Mouse (Mus musculus): Measurements from ENCODE around the gene Tmc8. TPM values are rescaled to one million over a fixed set of nuclear protein-coding genes. Genes with fewer than 3 reads are reported as not detected.

Tmc8 gene
- total RNA-seq (2021), result 1 to 10 TPM; 3.2 to 4.3 TPM
- long read RNA-seq, experiment 1, partial matches to known transcripts, result 0 of 2 reads
- long read RNA-seq, experiment 1, other reads (novel, unspliced or antisense), result 1 of 2 reads
- long read RNA-seq, experiment 2, partial matches to known transcripts, result 0 of 1 reads
- long read RNA-seq, experiment 2, other reads (novel, unspliced or antisense), result 1 of 1 reads

GRCm38 (mm10) chr11:117781993-117782704, at the start of gene Tmc8, which contains the start of gene Tmc6:
Gene Tmc8, plus strand, starts transcription at chr11:117782076.
Gene Tmc6, minus strand, starts transcription at chr11:117782198.
- DNase-seq (ENCODE audit: low spot score in 2 of 2), result peak in 1 of 2 experiments; percentile 47

GRCm38 (mm10) chr11:117736037-117736689, 45.7 kb upstream of the Tmc8 start:
- no peak for DNase-seq (ENCODE audit: low spot score in 2 of 2)

GRCm38 (mm10) chr11:117738123-117738522, 43.8 kb upstream of the Tmc8 start:
- DNase-seq (ENCODE audit: low spot score in 2 of 2), result no peak

- no peak for DNase-seq (ENCODE audit: low spot score in 2 of 2)
Observed at GRCm38 (mm10) chr11:117741128-117741527, 40.7 kb upstream of the Tmc8 start.

- no peak for DNase-seq (ENCODE audit: low spot score in 2 of 2)
Observed at GRCm38 (mm10) chr11:117742243-117742642, 39.6 kb upstream of the Tmc8 start.

- DNase-seq (ENCODE audit: low spot score in 2 of 2), result no peak
Observed at GRCm38 (mm10) chr11:117742715-117743114, 39.2 kb upstream of the Tmc8 start.

- no peak for DNase-seq (ENCODE audit: low spot score in 2 of 2)
Observed at GRCm38 (mm10) chr11:117743454-117744030, 38.3 kb upstream of the Tmc8 start.

GRCm38 (mm10) chr11:117748628-117749027, 33.2 kb upstream of the Tmc8 start:
- no peak for DNase-seq (ENCODE audit: low spot score in 2 of 2)

- DNase-seq (ENCODE audit: low spot score in 2 of 2), result no peak
Observed at GRCm38 (mm10) chr11:117749414-117749813, 32.5 kb upstream of the Tmc8 start.

- DNase-seq (ENCODE audit: low spot score in 2 of 2), result no peak
Observed at GRCm38 (mm10) chr11:117751544-117751943, 30.3 kb upstream of the Tmc8 start.

GRCm38 (mm10) chr11:117755891-117756290, 26.0 kb upstream of the Tmc8 start:
- DNase-seq (ENCODE audit: low spot score in 2 of 2), result no peak

- no peak for DNase-seq (ENCODE audit: low spot score in 2 of 2)
Observed at GRCm38 (mm10) chr11:117759267-117759666, 22.6 kb upstream of the Tmc8 start.

GRCm38 (mm10) chr11:117760374-117761119, 21.3 kb upstream of the Tmc8 start:
- DNase-seq (ENCODE audit: low spot score in 2 of 2), result no peak

- DNase-seq (ENCODE audit: low spot score in 2 of 2), result no peak
Observed at GRCm38 (mm10) chr11:117761801-117762200, 20.1 kb upstream of the Tmc8 start.

- DNase-seq (ENCODE audit: low spot score in 2 of 2), result no peak
Observed at GRCm38 (mm10) chr11:117762246-117762645, 19.6 kb upstream of the Tmc8 start.

- DNase-seq (ENCODE audit: low spot score in 2 of 2), result no peak
Observed at GRCm38 (mm10) chr11:117764319-117764718, 17.6 kb upstream of the Tmc8 start.

- DNase-seq (ENCODE audit: low spot score in 2 of 2), result no peak
Observed at GRCm38 (mm10) chr11:117765361-117765760, 16.5 kb upstream of the Tmc8 start.

GRCm38 (mm10) chr11:117766275-117766674, 15.6 kb upstream of the Tmc8 start:
- DNase-seq (ENCODE audit: low spot score in 2 of 2), result no peak

GRCm38 (mm10) chr11:117768725-117769682, 12.9 kb upstream of the Tmc8 start:
- DNase-seq (ENCODE audit: low spot score in 2 of 2), result no peak

- DNase-seq (ENCODE audit: low spot score in 2 of 2), result no peak
Observed at GRCm38 (mm10) chr11:117769683-117770047, 12.2 kb upstream of the Tmc8 start.

Measured in adrenal gland, adult 18-20 months (tissue).